Mouse (Mus musculus) urinary bladder, adult 2 months (tissue): ENCODE measurements around the gene Wdr46. TPM values are rescaled to one million over a fixed set of nuclear protein-coding genes. Genes with fewer than 3 reads are reported as not detected.
A peak's percentile ranks its signal among the peaks of the same experiment; 100 is the strongest.

Source experiments
- DNase-seq: peaks from one replicate; pipeline ENCODE4 v3.0.0; 2022; ENCODE audit warnings: low spot score
- polyA plus RNA-seq: library from polyadenylated mRNA; depleted of rRNA; stranded (reverse); fragments of >200 nt; gene quantifications from 2 replicates; pipeline ENCODE4 v1.2.3, GENCODE M21; 2012

Gene Wdr46
- polyA plus RNA-seq, 1 experiment = 15.8 TPM

DNA sequence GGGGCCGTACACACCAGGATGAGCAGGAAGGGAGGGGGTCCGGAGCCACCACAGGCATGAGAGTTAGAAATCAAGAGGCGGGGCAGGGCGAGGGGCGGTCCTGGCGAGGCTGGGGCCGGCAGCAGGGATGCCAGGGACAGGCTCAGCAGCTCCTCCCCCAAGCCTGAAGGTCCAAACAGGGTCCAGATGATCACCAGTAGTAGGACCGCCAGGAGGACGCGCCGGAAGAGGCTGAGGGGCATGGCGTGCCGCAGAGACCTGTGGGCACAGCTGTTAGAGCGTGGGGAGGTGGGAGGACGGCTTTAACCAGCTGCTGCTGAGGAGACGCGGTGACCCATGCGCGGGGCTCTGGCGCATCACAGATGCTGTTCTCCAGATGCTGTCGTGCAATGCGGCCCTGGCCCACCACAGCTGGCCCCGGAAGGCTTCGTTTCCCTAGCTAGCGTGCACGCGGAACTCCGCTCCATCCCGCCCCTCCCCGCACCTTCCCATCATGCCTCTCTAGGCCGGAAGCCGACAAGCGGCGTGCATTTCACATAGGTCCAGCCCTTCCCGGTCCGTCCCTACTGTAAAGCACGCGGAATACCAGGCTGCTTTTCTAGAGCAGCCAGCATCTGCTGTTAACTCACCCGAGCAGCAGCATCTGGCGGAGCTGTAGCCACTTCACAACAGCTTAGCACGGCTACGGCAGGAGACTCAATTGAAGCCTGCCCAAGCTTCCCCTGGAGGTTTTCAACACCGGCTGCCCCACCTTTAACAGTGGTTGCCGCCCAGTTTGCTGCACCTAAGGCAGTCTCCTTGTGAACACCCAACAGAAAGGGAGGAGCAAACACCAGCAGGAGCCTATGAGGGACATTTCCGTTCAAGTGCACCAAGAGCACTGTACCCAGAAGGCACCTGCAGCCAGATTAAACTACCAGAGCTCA lies 10.8 kb downstream of the Wdr46 start, which contains the start of gene B3galt4:
Gene B3galt4, minus strand, starts transcription at position 468 of the 926 bp plus-strand sequence.
- peak; percentile 45 for DNase-seq

DNA sequence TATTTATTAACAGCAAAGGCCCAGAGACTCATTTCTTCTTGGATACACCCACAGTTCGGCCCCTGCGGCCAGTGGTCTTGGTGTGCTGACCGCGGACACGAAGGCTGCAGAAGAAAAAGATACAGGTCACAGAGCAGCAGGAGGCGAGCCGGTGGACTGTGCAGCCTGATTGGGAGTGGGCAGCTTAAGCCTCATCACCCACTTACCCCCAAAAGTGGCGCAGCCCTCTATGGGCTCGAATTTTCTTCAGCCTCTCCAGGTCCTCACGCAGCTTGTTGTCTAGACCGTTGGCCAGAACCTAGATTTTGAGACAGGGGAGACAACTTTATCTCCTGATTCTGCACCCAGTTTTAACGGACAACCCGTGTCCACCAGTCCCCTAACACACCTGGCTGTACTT lies 11.6 kb downstream of the Wdr46 start:
- peak; percentile 20 for DNase-seq

DNA sequence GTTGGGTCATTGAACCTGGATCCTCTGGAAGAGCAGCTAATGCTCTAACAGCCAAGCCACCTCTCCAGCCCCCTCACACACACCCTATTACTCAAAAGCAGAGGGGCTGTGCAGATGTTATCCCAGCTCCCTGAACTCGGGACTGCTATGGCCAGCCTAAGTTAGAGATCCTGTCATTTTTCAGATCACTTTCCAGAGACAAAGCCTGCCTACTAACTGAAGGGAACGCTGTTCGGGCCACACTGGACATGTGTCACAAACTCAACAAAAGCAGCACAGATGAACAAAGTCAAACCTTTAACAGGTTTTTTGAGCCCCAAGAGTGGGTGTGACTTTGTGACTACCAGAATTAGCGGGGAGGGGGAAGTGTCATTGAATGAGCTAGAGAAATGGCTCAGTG lies 12.4 kb downstream of the Wdr46 start:
- no peak for DNase-seq

DNA sequence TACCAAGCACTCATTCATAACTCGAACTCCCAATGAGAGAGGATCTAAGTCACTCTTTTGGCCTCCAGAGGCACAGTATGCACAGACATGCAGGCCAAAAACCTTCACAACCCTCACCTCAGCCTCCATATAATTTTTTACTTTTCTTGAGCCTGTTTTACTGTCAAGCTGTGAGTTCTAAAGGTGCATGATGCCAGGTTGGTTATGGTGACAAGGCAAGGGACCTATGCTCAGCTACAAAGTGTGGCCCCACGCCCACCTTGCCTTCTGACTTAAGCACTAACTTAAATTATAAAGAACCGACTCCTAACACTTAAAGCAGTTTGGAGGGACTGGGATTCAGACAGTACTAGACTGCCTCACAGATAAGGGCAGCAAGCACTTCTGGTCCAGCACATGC lies 12.8 kb downstream of the Wdr46 start:
- no peak for DNase-seq

DNA sequence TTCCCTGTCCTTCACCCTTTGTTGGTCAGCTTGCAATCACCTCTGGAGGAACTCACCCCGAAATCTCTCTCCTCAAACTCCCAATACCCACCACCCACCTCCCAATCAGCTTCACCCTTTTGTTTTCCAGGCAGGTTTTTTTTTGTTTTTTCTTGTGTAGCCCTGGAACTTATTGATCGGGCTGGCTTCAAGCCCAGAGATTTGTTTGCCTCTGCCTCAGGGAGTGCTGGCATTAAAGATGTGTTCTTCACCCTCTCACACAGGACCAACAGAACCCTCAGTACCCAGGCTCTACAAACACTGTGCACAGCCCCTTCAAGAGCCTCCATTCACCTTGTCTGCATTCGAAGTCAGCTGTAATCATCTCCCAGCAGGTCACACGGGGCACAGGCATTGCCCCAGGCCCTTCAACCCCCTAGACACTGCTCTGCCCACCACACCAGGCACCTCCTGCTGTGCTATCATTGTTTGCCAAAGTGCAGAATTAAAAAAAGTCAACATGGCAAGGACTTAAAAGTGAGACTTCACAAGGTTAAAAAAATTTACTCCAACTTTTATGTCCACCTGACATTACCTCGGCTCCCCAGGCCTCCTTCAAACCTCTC lies 13.6 kb downstream of the Wdr46 start:
- no peak for DNase-seq

GRCm38 (mm10) chr17:33954646-33955554 lies 14.4 kb downstream of the Wdr46 start:
- no peak for DNase-seq

- DNase-seq = peak; percentile 85
Observed at GRCm38 (mm10) chr17:33955555-33956214, 15.2 kb downstream of the Wdr46 start, which contains the start of the genes Vps52 and Rps18. Vps52 (plus strand) TSS chr17:33955812. Rps18 (minus strand) TSS chr17:33956001.

DNA sequence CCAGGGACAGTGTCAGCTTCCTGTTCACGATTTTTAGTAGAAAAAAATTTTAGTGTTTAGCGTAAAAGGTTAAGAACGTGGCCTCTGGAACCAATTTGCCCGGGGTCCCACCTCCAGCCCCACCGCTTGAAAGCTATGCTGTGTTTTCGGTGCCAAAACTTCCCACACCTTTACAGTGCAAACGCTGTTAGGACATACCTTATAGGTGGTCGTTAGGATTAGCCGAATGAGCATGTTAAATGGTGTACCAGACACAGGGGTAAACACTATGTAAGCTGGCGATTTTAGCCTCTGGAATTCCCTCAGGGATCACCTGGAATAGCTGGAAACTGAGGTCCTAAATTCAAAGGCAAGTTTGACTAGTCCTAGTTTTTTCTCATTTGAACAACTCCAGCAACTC lies 15.9 kb downstream of the Wdr46 start:
- DNase-seq = no peak

DNA sequence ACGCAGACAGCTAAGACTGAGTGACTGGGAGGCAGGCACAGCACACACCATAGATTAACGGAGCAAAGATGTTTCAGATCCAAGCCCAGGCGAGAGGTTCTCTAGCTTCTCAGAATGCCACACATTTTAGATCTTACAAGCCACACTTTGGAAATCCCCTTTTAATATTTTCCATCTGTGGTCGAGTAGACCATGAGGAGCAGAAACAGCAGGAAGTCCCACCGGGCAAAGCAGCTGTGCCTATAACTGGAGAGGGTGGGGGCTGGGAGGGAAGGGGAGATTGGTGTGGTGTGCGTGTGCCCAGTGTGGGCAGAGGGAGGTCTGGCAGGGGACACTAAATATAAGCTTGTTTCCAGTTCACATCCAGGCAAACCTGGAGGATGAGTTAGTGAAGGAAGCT lies 17.0 kb downstream of the Wdr46 start:
- DNase-seq = no peak

GRCm38 (mm10) chr17:33958451-33958850 lies 18.0 kb downstream of the Wdr46 start:
- peak; percentile 18 for DNase-seq

- peak; percentile 21 for DNase-seq
Observed at GRCm38 (mm10) chr17:33959135-33959534, 18.7 kb downstream of the Wdr46 start.

DNA sequence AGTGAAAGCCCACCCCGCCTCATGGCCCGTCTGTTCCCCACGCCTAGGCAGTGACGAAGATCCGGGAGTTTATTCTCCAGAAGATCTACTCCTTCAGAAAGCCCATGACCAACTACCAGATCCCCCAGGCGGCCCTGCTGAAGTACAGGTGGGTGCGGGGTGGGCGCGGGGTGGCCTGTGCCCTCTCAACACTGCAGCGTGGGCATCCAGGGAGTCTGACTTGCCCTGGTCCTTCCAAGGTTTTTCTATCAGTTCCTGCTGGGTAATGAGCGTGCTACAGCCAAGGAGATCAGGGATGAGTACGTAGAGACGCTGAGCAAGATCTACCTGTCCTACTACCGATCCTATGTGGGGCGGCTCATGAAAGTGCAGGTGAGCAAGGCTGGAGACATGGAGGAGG lies 19.5 kb downstream of the Wdr46 start:
- no peak for DNase-seq

- no peak for DNase-seq
Observed at GRCm38 (mm10) chr17:33962876-33963275, 22.4 kb downstream of the Wdr46 start.

- no peak for DNase-seq
Observed at GRCm38 (mm10) chr17:33965082-33965845, 24.8 kb downstream of the Wdr46 start.

GRCm38 (mm10) chr17:33965846-33966550 lies 25.5 kb downstream of the Wdr46 start:
- DNase-seq = no peak

DNA sequence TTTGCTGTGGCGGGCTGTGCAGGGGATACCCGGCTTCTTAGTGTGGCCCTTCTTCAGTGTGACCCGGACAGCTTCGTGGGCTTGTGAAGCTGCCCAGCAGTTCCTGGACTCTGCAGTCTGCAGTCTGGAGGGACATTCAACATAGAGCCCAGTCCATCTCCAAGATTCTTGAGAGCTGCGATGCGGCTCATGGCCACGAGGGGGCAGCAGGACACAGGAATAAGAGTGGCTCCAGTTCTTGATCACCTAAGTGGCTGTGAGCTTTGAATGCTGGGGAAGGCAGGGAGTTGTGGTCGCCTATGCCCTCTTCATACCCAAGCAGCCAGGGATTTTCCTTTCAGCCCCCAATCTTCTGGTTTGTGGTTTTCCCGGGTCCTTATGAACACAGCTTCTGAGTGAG lies 28.0 kb downstream of the Wdr46 start:
- DNase-seq = peak; percentile 53

GRCm38 (mm10) chr17:33968927-33969326 lies 28.5 kb downstream of the Wdr46 start:
- DNase-seq = no peak

GRCm38 (mm10) chr17:33969394-33969793 lies 28.9 kb downstream of the Wdr46 start:
- no peak for DNase-seq

- no peak for DNase-seq
Observed at GRCm38 (mm10) chr17:33972691-33973090, 32.2 kb downstream of the Wdr46 start.

GRCm38 (mm10) chr17:33973572-33973971 lies 33.1 kb downstream of the Wdr46 start:
- no peak for DNase-seq
